Mouse (Mus musculus) CH12.LX (cell line): Measurements from ENCODE around the gene Rgs12.

Experiments used
- CTCF ChIP-seq, 2 experiments: IDR thresholded peaks in 1 of 2; conservative IDR thresholded peaks in 1 of 2; 2 replicates each; pipeline ENCODE4 v1.5.1; 2011 to 2012; ENCODE audit warnings: low read depth in 2 of 2, low read length in 2 of 2, improper control_type of control experiment in 1 of 2, inconsistent platforms in 1 of 2, mild to moderate bottlenecking in 1 of 2, moderate library complexity in 1 of 2
- E2F4 ChIP-seq: IDR thresholded peaks from 2 replicates; pipeline ENCODE4 v1.6.1; 2011; ENCODE audit warnings: low read depth, low read length, improper control_type of control experiment; ENCODE audit not compliant: insufficient replicate concordance
- EP300 ChIP-seq: IDR thresholded peaks from 2 replicates; pipeline ENCODE4 v1.6.1; 2011; ENCODE audit warnings: low read length, improper control_type of control experiment
- MXI1 ChIP-seq: IDR thresholded peaks from 2 replicates; pipeline ENCODE4 v1.6.1; 2011; ENCODE audit warnings: mild to moderate bottlenecking, low read depth, low read length, improper control_type of control experiment
- NRF1 ChIP-seq: IDR thresholded peaks from 2 replicates; pipeline ENCODE4 v1.6.1; 2014; ENCODE audit warnings: low read depth, mild to moderate bottlenecking, inconsistent platforms, low read length, improper control_type of control experiment, moderate library complexity
- POLR2A ChIP-seq: IDR thresholded peaks from 2 replicates; pipeline ENCODE4 v1.6.1; 2011; ENCODE audit warnings: low read depth, mild to moderate bottlenecking, improper control_type of control experiment, low read length
- TCF12 ChIP-seq: IDR thresholded peaks from 2 replicates; pipeline ENCODE4 v1.6.1; 2014; ENCODE audit warnings: low read depth, mild to moderate bottlenecking, inconsistent platforms, low read length, improper control_type of control experiment
- ZNF384 ChIP-seq: IDR thresholded peaks from 2 replicates; pipeline ENCODE4 v1.6.1; 2012; ENCODE audit warnings: low read depth, low read length, improper control_type of control experiment, inconsistent platforms

DNA sequence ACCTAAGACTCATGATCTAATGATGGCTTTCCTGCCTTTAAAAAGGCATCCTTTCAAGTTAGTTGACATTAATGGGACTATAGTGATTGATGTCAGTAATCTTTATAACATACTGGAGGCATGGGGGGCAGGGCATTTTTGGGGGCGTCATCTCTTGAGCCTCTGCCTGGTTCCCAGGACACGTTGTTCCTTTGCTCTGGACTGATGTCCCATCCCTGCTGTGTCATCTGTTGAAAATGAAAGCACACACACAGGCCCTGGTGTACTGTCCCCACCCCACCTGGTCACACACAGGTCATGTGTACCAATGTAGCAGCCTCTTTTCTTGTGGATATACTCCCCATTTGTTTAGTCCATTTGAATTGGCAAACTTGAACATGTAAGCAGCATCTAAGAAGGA is 57.4 kb downstream of the Rgs12 start:
- TF ChIP-seq TCF12 (no peak), MXI1 (no peak), NRF1 (no peak), ZNF384 (no peak), EP300 (no peak), CTCF (conservative IDR thresholded peaks at IDR 0.05 in 1 of 2, IDR thresholded peaks at IDR 0.05 in 1 of 2; ENCODE audit: low read depth in 2 of 2, low read length in 2 of 2) (no peak), E2F4 (no peak), POLR2A (no peak)
